Mouse (Mus musculus) colon, adult 2 months (tissue): Measurements from ENCODE around the gene Lurap1l. TPM values are rescaled to one million over a fixed set of nuclear protein-coding genes. Genes with fewer than 3 reads are reported as not detected.

Experiments used
- polyA plus RNA-seq: library from polyadenylated mRNA; depleted of rRNA; stranded (reverse); fragments of >200 nt; gene quantifications from 2 replicates; pipeline ENCODE4 v1.2.3, GENCODE M21; 2012; rRNA removed

Gene Lurap1l
- polyA plus RNA-seq: 62.0 and 81.9 TPM in 2 replicates

GRCm38 (mm10) chr4:80910481-80910870 is at the start of gene Lurap1l:
TSS of gene Lurap1l (plus strand) at chr4:80910646.

Other genes with a start within 250 kb of the Lurap1l start
- gene Tyrp1, start 76.5 kb upstream of the Lurap1l start, polyA plus RNA-seq: not detected in 2 replicates